Mouse (Mus musculus) liver, embryonic 14.5 days (tissue): ENCODE measurements around the gene Nmu.

Experiments
- CTCF ChIP-seq: IDR thresholded peaks from 2 replicates; pipeline ENCODE4 v1.5.1; 2016; ENCODE audit warnings: antibody characterized with exemption, low read depth, control low read depth
- EP300 ChIP-seq: IDR thresholded peaks from 2 replicates; pipeline ENCODE4 v1.6.1; 2016; ENCODE audit warnings: antibody characterized with exemption, low read depth

GRCm38 (mm10) chr5:76308206-76308605 is 55.4 kb downstream of the Nmu start:
- TF ChIP-seq CTCF (no peak), EP300 (no peak)
